Mouse (Mus musculus) CD4-positive helper T cell, adult 2 months (primary cell): ENCODE measurements around the gene Ugcg.
A peak's percentile ranks its signal among the peaks of the same experiment; 100 is the strongest.

Experiments
- DNase-seq: peaks from one replicate; pipeline ENCODE4 v3.0.0-alpha.2; 2012; ENCODE audit warnings: low read depth, missing footprints, low spot score

Ugcg gene

GRCm38 (mm10) chr4:59224889-59225288 lies 35.8 kb downstream of the Ugcg start:
- peak; percentile 28 for DNase-seq

GRCm38 (mm10) chr4:59227047-59227446 lies 38.0 kb downstream of the Ugcg start:
- no peak for DNase-seq

- no peak for DNase-seq
Observed at GRCm38 (mm10) chr4:59228951-59229350, 39.9 kb downstream of the Ugcg start.

GRCm38 (mm10) chr4:59231266-59232055 lies 42.4 kb downstream of the Ugcg start:
- DNase-seq: peak; percentile 29

- no peak for DNase-seq
Observed at GRCm38 (mm10) chr4:59234014-59234413, 45.0 kb downstream of the Ugcg start.

- DNase-seq: no peak
Observed at GRCm38 (mm10) chr4:59234451-59235216, 45.6 kb downstream of the Ugcg start.

- no peak for DNase-seq
Observed at GRCm38 (mm10) chr4:59236362-59236761, 47.3 kb downstream of the Ugcg start.

GRCm38 (mm10) chr4:59238641-59239311 lies 49.7 kb downstream of the Ugcg start:
- no peak for DNase-seq

GRCm38 (mm10) chr4:59239312-59239728 lies 50.3 kb downstream of the Ugcg start:
- DNase-seq: no peak

- DNase-seq: no peak
Observed at GRCm38 (mm10) chr4:59240160-59240559, 51.1 kb downstream of the Ugcg start.

- DNase-seq: no peak
Observed at GRCm38 (mm10) chr4:59241096-59241495, 52.0 kb downstream of the Ugcg start.

- no peak for DNase-seq
Observed at GRCm38 (mm10) chr4:59242221-59242620, 53.2 kb downstream of the Ugcg start.

GRCm38 (mm10) chr4:59243802-59244493 lies 54.9 kb downstream of the Ugcg start:
- no peak for DNase-seq

GRCm38 (mm10) chr4:59244791-59245555 lies 55.9 kb downstream of the Ugcg start:
- DNase-seq: no peak

- no peak for DNase-seq
Observed at GRCm38 (mm10) chr4:59245776-59246175, 56.7 kb downstream of the Ugcg start.

- DNase-seq: no peak
Observed at GRCm38 (mm10) chr4:59247545-59247944, 58.5 kb downstream of the Ugcg start.

- DNase-seq: no peak
Observed at GRCm38 (mm10) chr4:59248035-59248434, 59.0 kb downstream of the Ugcg start.

- DNase-seq: no peak
Observed at GRCm38 (mm10) chr4:59252386-59253054, 63.5 kb downstream of the Ugcg start.

GRCm38 (mm10) chr4:59253055-59253434 lies 64.0 kb downstream of the Ugcg start:
- DNase-seq: no peak

- DNase-seq: peak; percentile 80
Observed at GRCm38 (mm10) chr4:59254397-59254796, 65.3 kb downstream of the Ugcg start.
